Mouse (Mus musculus): ENCODE results near the gene Spaca5. TPM values are rescaled to one million over a fixed set of nuclear protein-coding genes. Genes with fewer than 3 reads are reported as not detected.

Gene Spaca5
- polyA plus RNA-seq (2015; fragmentation: Nextera tagmentation; extraction: Ambion mirVana) = not detected in 2 replicates

GRCm38 (mm10) chrX:21068106-21068505 is at the start of gene Spaca5:
Spaca5 (plus strand) TSS chrX:21068406.
- no peaks in the 10 kb centered on the region for H3K9me3 ChIP-seq (replicated peaks)
- H3K9ac ChIP-seq = no peak within 1 kb of the TSS
- H3K4me2 ChIP-seq = no peak within 1 kb of the TSS
- H3K27me3 ChIP-seq = no peaks in the 10 kb centered on the region
- H3K27ac ChIP-seq = no peak within 1 kb of the TSS
- ATAC-seq (ENCODE audit: low read depth) = no peak
- H3K4me1 ChIP-seq (replicated peaks) = no peaks in the 10 kb centered on the region
- no peak within 1 kb of the TSS for H3K4me3 ChIP-seq (replicated peaks)
- H3K36me3 ChIP-seq = no peaks in the 10 kb centered on the region
- no peak for DNase-seq

GRCm38 (mm10) chrX:21061460-21061859 is 6.7 kb upstream of the Spaca5 start:
- WGBS (ENCODE audit: insufficient replicate concordance) = 18% methylated on average over 9 of the region's 9 CpGs
- no peak for DNase-seq
- Histone ChIP-seq H3K4me2 (peak overlapping the region; percentile 61), H3K4me1 (replicated peaks) (no peaks in the 10 kb centered on the region), H3K27ac (no peak overlapping the region), H3K27me3 (no peaks in the 10 kb centered on the region), H3K4me3 (replicated peaks) (peak overlapping the region; percentile 65), H3K9ac (peak overlapping the region; percentile 64), H3K9me3 (replicated peaks) (no peaks in the 10 kb centered on the region), H3K36me3 (no peaks in the 10 kb centered on the region)
- ATAC-seq (ENCODE audit: low read depth) = 0 out of 2 replicates have a peak, but pooled peaks have one; percentile 48

GRCm38 (mm10) chrX:21061866-21062543 is 6.2 kb upstream of the Spaca5 start, which contains the start of gene Zfp182:
Zfp182 (minus strand) TSS chrX:21062316.
- Histone ChIP-seq H3K36me3 (no peaks in the 10 kb centered on the region), H3K4me1 (replicated peaks) (no peaks in the 10 kb centered on the region), H3K27me3 (no peaks in the 10 kb centered on the region), H3K9ac (peak within 1 kb of the TSS; percentile 64), H3K4me3 (replicated peaks) (peak within 1 kb of the TSS; percentile 65), H3K9me3 (replicated peaks) (no peaks in the 10 kb centered on the region), H3K27ac (no peak within 1 kb of the TSS), H3K4me2 (peak within 1 kb of the TSS; percentile 61)
- peak; percentile 66 for DNase-seq
- 14% methylated on average over 25 of the region's 25 CpGs for WGBS (ENCODE audit: insufficient replicate concordance)
- ATAC-seq (ENCODE audit: low read depth) = peak; percentile 90

- no peaks in the 10 kb centered on the region for H3K4me1 ChIP-seq (replicated peaks)
- H3K27ac ChIP-seq = no peak overlapping the region
- H3K9ac ChIP-seq = no peak overlapping the region
- DNase-seq = no peak
- H3K36me3 ChIP-seq = no peaks in the 10 kb centered on the region
- H3K4me3 ChIP-seq (replicated peaks) = peak overlapping the region; percentile 65; the same call in 1 of the 2 replicates
- H3K4me2 ChIP-seq = peak overlapping the region; percentile 61
- ATAC-seq (ENCODE audit: low read depth) = no peak
- H3K9me3 ChIP-seq (replicated peaks) = no peaks in the 10 kb centered on the region
- H3K27me3 ChIP-seq = no peaks in the 10 kb centered on the region
- 65% methylated on average over 3 of the region's 3 CpGs for WGBS (ENCODE audit: insufficient replicate concordance)
Measured at GRCm38 (mm10) chrX:21062544-21062890, 5.7 kb upstream of the Spaca5 start.

GRCm38 (mm10) chrX:21088645-21088982 is 20.4 kb downstream of the Spaca5 start:
- Histone ChIP-seq H3K4me1 (replicated peaks) (no peaks in the 10 kb centered on the region), H3K27ac (no peak overlapping the region), H3K9me3 (replicated peaks) (no peaks in the 10 kb centered on the region), H3K9ac (no peak overlapping the region), H3K4me2 (peak overlapping the region; percentile 62), H3K36me3 (no peaks in the 10 kb centered on the region), H3K4me3 (replicated peaks) (peak overlapping the region; percentile 49), H3K27me3 (no peaks in the 10 kb centered on the region)
- 29% methylated on average over 6 of the region's 6 CpGs for WGBS (ENCODE audit: insufficient replicate concordance)
- DNase-seq (no peak), ATAC-seq (ENCODE audit: low read depth) (no peak)

GRCm38 (mm10) chrX:21088983-21089866 is 21.0 kb downstream of the Spaca5 start, which contains the start of gene Zfp300:
Zfp300 (minus strand) TSS chrX:21089527.
- Histone ChIP-seq H3K9me3 (replicated peaks) (no peaks in the 10 kb centered on the region), H3K36me3 (no peaks in the 10 kb centered on the region), H3K4me2 (peak within 1 kb of the TSS; percentile 62), H3K4me1 (replicated peaks) (no peaks in the 10 kb centered on the region), H3K9ac (no peak within 1 kb of the TSS), H3K4me3 (replicated peaks) (peak within 1 kb of the TSS; percentile 49), H3K27me3 (no peaks in the 10 kb centered on the region), H3K27ac (no peak within 1 kb of the TSS)
- ATAC-seq (ENCODE audit: low read depth) = no peak
- peak; percentile 20 for DNase-seq
- 16% methylated on average over 27 of the region's 27 CpGs for WGBS (ENCODE audit: insufficient replicate concordance)

- Histone ChIP-seq H3K4me1 (replicated peaks) (no peaks in the 10 kb centered on the region), H3K9ac (no peak overlapping the region), H3K4me3 (replicated peaks) (peak overlapping the region; percentile 49; the same call in 1 of the 2 replicates), H3K27ac (no peak overlapping the region), H3K9me3 (replicated peaks) (no peaks in the 10 kb centered on the region), H3K27me3 (no peaks in the 10 kb centered on the region), H3K36me3 (no peaks in the 10 kb centered on the region), H3K4me2 (peak overlapping the region; percentile 62)
- ATAC-seq (ENCODE audit: low read depth) = no peak
- 47% methylated on average over 7 of the region's 7 CpGs for WGBS (ENCODE audit: insufficient replicate concordance)
- no peak for DNase-seq
Measured at GRCm38 (mm10) chrX:21089867-21090239, 21.6 kb downstream of the Spaca5 start.

GRCm38 (mm10) chrX:21115520-21115919 is 47.3 kb downstream of the Spaca5 start, which contains the start of gene Ssxa1:
Ssxa1 (plus strand) TSS chrX:21115820.
- DNase-seq = no peak
- no peak within 1 kb of the TSS for H3K9ac ChIP-seq
- H3K4me1 ChIP-seq (replicated peaks) = no peaks in the 10 kb centered on the region
- WGBS (ENCODE audit: insufficient replicate concordance) = 57% methylated on average over 4 of the region's 4 CpGs
- H3K4me2 ChIP-seq = no peak within 1 kb of the TSS
- H3K27ac ChIP-seq = no peak within 1 kb of the TSS
- no peaks in the 10 kb centered on the region for H3K36me3 ChIP-seq
- H3K9me3 ChIP-seq (replicated peaks) = no peaks in the 10 kb centered on the region
- ATAC-seq (ENCODE audit: low read depth) = no peak
- H3K4me3 ChIP-seq (replicated peaks) = no peak within 1 kb of the TSS
- no peaks in the 10 kb centered on the region for H3K27me3 ChIP-seq

Other genes starting within 250 kb of the Spaca5 start
- 3.1 and 3.3 TPM in 2 replicates for gene Timp1, start 198.2 kb upstream of the Spaca5 start, polyA plus RNA-seq (2015; fragmentation: Nextera tagmentation; extraction: Ambion mirVana)
- gene Syn1, start 147.4 kb upstream of the Spaca5 start, polyA plus RNA-seq (2015; fragmentation: Nextera tagmentation; extraction: Ambion mirVana) = 0.03 and 0.12 TPM in 2 replicates
- 18.6 and 19.3 TPM in 2 replicates for gene Cfp, start 136.9 kb upstream of the Spaca5 start, polyA plus RNA-seq (2015; fragmentation: Nextera tagmentation; extraction: Ambion mirVana)
- gene Elk1, start 117.8 kb upstream of the Spaca5 start, polyA plus RNA-seq (2015; fragmentation: Nextera tagmentation; extraction: Ambion mirVana) = 1.9 and 2.7 TPM in 2 replicates
- gene Uxt, start 106.4 kb upstream of the Spaca5 start, polyA plus RNA-seq (2015; fragmentation: Nextera tagmentation; extraction: Ambion mirVana) = 51.8 and 57.8 TPM in 2 replicates
- 2.0 TPM in 2 replicates for gene Zfp182, start 6.1 kb upstream of the Spaca5 start, polyA plus RNA-seq (2015; fragmentation: Nextera tagmentation; extraction: Ambion mirVana)
- gene Zfp300, start 21.1 kb downstream of the Spaca5 start, polyA plus RNA-seq (2015; fragmentation: Nextera tagmentation; extraction: Ambion mirVana) = 0.09 and 0.16 TPM in 2 replicates
- gene Ssxa1, start 47.4 kb downstream of the Spaca5 start, polyA plus RNA-seq (2015; fragmentation: Nextera tagmentation; extraction: Ambion mirVana) = not detected in 2 replicates
- not detected in 2 replicates for gene Gm21876, start 107.2 kb downstream of the Spaca5 start, polyA plus RNA-seq (2015; fragmentation: Nextera tagmentation; extraction: Ambion mirVana)